Mouse (Mus musculus) liver, embryonic 11.5 days (tissue): ENCODE measurements around the gene Mrpl14. TPM values are rescaled to one million over a fixed set of nuclear protein-coding genes. Genes with fewer than 3 reads are reported as not detected.

Experiments used
- ATAC-seq: fragments of 200-750 bp; cut with Nextera tagmentation; replicated peaks from 2 replicates; pipeline ENCODE4 v1.8.0; 2017; ENCODE audit warnings: moderate number of reproducible peaks, mild to moderate bottlenecking, moderate TSS enrichment, moderate library complexity; ENCODE audit not compliant: low FRiP score
- DNase-seq: peaks from one replicate; pipeline ENCODE4 v3.0.0-alpha.2; 2017; ENCODE audit warnings: low spot score
- H3K27ac ChIP-seq: fragments of 300-500 bp; sonication (generic); 2 replicates; pipeline ENCODE4 v1.5.1; 2014; ENCODE audit warnings: mild to moderate bottlenecking, low read depth, low read length, control low read depth
- H3K27me3 ChIP-seq: fragments of 300-500 bp; sonication (generic); replicated peaks from 2 replicates; pipeline ENCODE4 v1.6.1; 2014; ENCODE audit warnings: low read length, mixed read lengths; ENCODE audit not compliant: control insufficient read depth, insufficient read depth
- H3K36me3 ChIP-seq: fragments of 300-500 bp; sonication (generic); 2 replicates; pipeline ENCODE4 v1.6.1; 2014; ENCODE audit warnings: mild to moderate bottlenecking, low read length, moderate library complexity, mixed read lengths; ENCODE audit not compliant: control insufficient read depth, insufficient read depth
- H3K4me1 ChIP-seq: fragments of 300-500 bp; sonication (generic); replicated peaks from 2 replicates; pipeline ENCODE4 v1.6.1; 2014; ENCODE audit warnings: low read length, mixed read lengths; ENCODE audit not compliant: control insufficient read depth, insufficient read depth
- H3K4me2 ChIP-seq: fragments of 300-500 bp; sonication (generic); 2 replicates; pipeline ENCODE4 v1.6.1; 2014; ENCODE audit warnings: mild to moderate bottlenecking, control low read depth, moderate library complexity
- H3K4me3 ChIP-seq: fragments of 300-500 bp; sonication (generic); 2 replicates; pipeline ENCODE4 v1.5.1; 2014; ENCODE audit warnings: low read depth, low read length, control low read depth
- H3K9ac ChIP-seq: fragments of 300-500 bp; sonication (generic); 2 replicates; pipeline ENCODE4 v1.6.1; 2014; ENCODE audit warnings: low read depth, low read length, control low read depth
- H3K9me3 ChIP-seq: fragments of 300-500 bp; sonication (generic); 2 replicates; pipeline ENCODE4 v1.6.1; 2016; ENCODE audit warnings: low read length, inconsistent platforms, mixed read lengths; ENCODE audit not compliant: control insufficient read depth
- WGBS: fragments of 180-500 bp; shearing (Covaris S2); extraction: QIAGEN DNeasy Blood & Tissue Kit; methylation state at CpG from one replicate; pipeline ENCODE4 v1.1.7; 2014; 5-methylcytosine and 5-hydroxymethylcytosine counted together
- polyA plus RNA-seq: library from polyadenylated mRNA; unstranded; fragments of >200 nt; fragmentation: Nextera tagmentation; extraction: Ambion mirVana; gene quantifications from 2 replicates; pipeline ENCODE4 v1.2.1, GENCODE M21; 2014

The Mrpl14 gene
- polyA plus RNA-seq, 1 experiment from 2014 or later, result 192 TPM

GRCm38 (mm10) chr17:45663106-45663919, 22.8 kb upstream of the Mrpl14 start:
- no peak overlapping the region for H3K4me3 ChIP-seq

GRCm38 (mm10) chr17:45664608-45665007, 21.5 kb upstream of the Mrpl14 start:
- Histone ChIP-seq H3K27ac (no peak overlapping the region), H3K36me3 (peaks cover 3% of the 10 kb centered on the region; the same call in 1 of the 2 replicates), H3K4me1 (peaks cover 5% of the 10 kb centered on the region; the same call in 1 of the 2 replicates), H3K27me3 (no peaks in the 10 kb centered on the region), H3K9ac (no peak overlapping the region), H3K9me3 (no peaks in the 10 kb centered on the region), H3K4me2 (no peak overlapping the region), H3K4me3 (no peak overlapping the region)
- ATAC-seq (no peak), DNase-seq (no peak)
- WGBS, result 89% methylated on average over 13 of the region's 13 CpGs

More at GRCm38 (mm10) chr17:45663106-45663919, 22.8 kb upstream of the Mrpl14 start:
- ATAC-seq (peak; percentile 46), DNase-seq (peak; percentile 80)
- Histone ChIP-seq H3K36me3 (peaks cover 3% of the 10 kb centered on the region; the same call in 1 of the 2 replicates), H3K27ac (no peak overlapping the region), H3K9ac (no peak overlapping the region), H3K9me3 (no peaks in the 10 kb centered on the region), H3K4me1 (peaks cover 8% of the 10 kb centered on the region; the same call in 1 of the 2 replicates), H3K4me2 (peak overlapping the region; percentile 41), H3K27me3 (no peaks in the 10 kb centered on the region)
- 26% methylated on average over 27 of the region's 27 CpGs for WGBS

- H3K4me1 ChIP-seq, result no peaks in the 10 kb centered on the region
- H3K9me3 ChIP-seq, result no peaks in the 10 kb centered on the region
- H3K27ac ChIP-seq, result no peak overlapping the region
- peaks cover 6% of the 10 kb centered on the region for H3K36me3 ChIP-seq
- H3K4me3 ChIP-seq, result no peak overlapping the region
- DNase-seq, result no peak
- no peak overlapping the region for H3K9ac ChIP-seq
- no peaks in the 10 kb centered on the region for H3K27me3 ChIP-seq
- 66% methylated on average over 11 of the region's 11 CpGs for WGBS
- ATAC-seq, result no peak
- no peak overlapping the region for H3K4me2 ChIP-seq
These were observed 20.0 kb upstream of the Mrpl14 start for GRCm38 (mm10) chr17:45666091-45666490.

- Histone ChIP-seq H3K4me1 (no peaks in the 10 kb centered on the region), H3K27ac (no peak overlapping the region), H3K4me3 (no peak overlapping the region), H3K9ac (no peak overlapping the region), H3K27me3 (no peaks in the 10 kb centered on the region), H3K36me3 (peaks cover 12% of the 10 kb centered on the region), H3K4me2 (no peak overlapping the region), H3K9me3 (no peaks in the 10 kb centered on the region)
- ATAC-seq (no peak), DNase-seq (no peak)
- WGBS, result 84% methylated on average over 10 of the region's 10 CpGs
These were observed 18.6 kb upstream of the Mrpl14 start for GRCm38 (mm10) chr17:45667481-45667880.

- no peak overlapping the region for H3K4me2 ChIP-seq
- peaks cover 12% of the 10 kb centered on the region for H3K36me3 ChIP-seq
- no peaks in the 10 kb centered on the region for H3K9me3 ChIP-seq
- WGBS, result 89% methylated on average over 10 of the region's 10 CpGs
- H3K27ac ChIP-seq, result no peak overlapping the region
- no peak overlapping the region for H3K4me3 ChIP-seq
- H3K4me1 ChIP-seq, result no peaks in the 10 kb centered on the region
- DNase-seq (no peak), ATAC-seq (no peak)
- no peak overlapping the region for H3K9ac ChIP-seq
- H3K27me3 ChIP-seq, result no peaks in the 10 kb centered on the region
These were observed 18.1 kb upstream of the Mrpl14 start for GRCm38 (mm10) chr17:45667986-45668385.

GRCm38 (mm10) chr17:45671821-45672220, 14.3 kb upstream of the Mrpl14 start:
- Histone ChIP-seq H3K4me2 (no peak overlapping the region), H3K4me1 (no peaks in the 10 kb centered on the region), H3K4me3 (no peak overlapping the region), H3K9me3 (no peaks in the 10 kb centered on the region), H3K9ac (no peak overlapping the region), H3K27me3 (no peaks in the 10 kb centered on the region), H3K36me3 (peaks cover 24% of the 10 kb centered on the region), H3K27ac (no peak overlapping the region)
- ATAC-seq, result no peak
- no peak for DNase-seq
- WGBS, result 86% methylated on average over 1 of the region's 1 CpGs

GRCm38 (mm10) chr17:45672598-45672997, 13.5 kb upstream of the Mrpl14 start:
- no peak for ATAC-seq
- no peak overlapping the region for H3K27ac ChIP-seq
- no peak overlapping the region for H3K4me3 ChIP-seq
- WGBS, result 76% methylated on average over 2 of the region's 2 CpGs
- no peak for DNase-seq
- H3K4me2 ChIP-seq, result no peak overlapping the region
- no peak overlapping the region for H3K9ac ChIP-seq
- peaks cover 27% of the 10 kb centered on the region for H3K36me3 ChIP-seq
- H3K27me3 ChIP-seq, result no peaks in the 10 kb centered on the region
- H3K9me3 ChIP-seq, result no peaks in the 10 kb centered on the region
- no peaks in the 10 kb centered on the region for H3K4me1 ChIP-seq

- Histone ChIP-seq H3K9ac (no peak overlapping the region), H3K27ac (no peak overlapping the region), H3K9me3 (no peaks in the 10 kb centered on the region), H3K4me1 (peaks cover 9% of the 10 kb centered on the region), H3K4me2 (no peak overlapping the region), H3K36me3 (peaks cover 22% of the 10 kb centered on the region; the same call in 1 of the 2 replicates), H3K4me3 (no peak overlapping the region), H3K27me3 (no peaks in the 10 kb centered on the region)
- ATAC-seq, result no peak
- peak; percentile 70 for DNase-seq
- 26% methylated on average over 7 of the region's 7 CpGs for WGBS
These were observed 8.0 kb upstream of the Mrpl14 start for GRCm38 (mm10) chr17:45678106-45678505.
